Mouse (Mus musculus) lung, postnatal 14 days (tissue): ENCODE results near the gene Copz1.
A peak's percentile ranks its signal among the peaks of the same experiment; 100 is the strongest.
"Not testable (repeated sequence)": the region's sequence is repeated elsewhere in the genome, so short reads cannot be mapped to it uniquely, and the experiment has no call there.

ENCODE experiments used
- DNase-seq: peaks from one replicate; pipeline ENCODE4 v3.0.0; 2021

Gene Copz1

DNA sequence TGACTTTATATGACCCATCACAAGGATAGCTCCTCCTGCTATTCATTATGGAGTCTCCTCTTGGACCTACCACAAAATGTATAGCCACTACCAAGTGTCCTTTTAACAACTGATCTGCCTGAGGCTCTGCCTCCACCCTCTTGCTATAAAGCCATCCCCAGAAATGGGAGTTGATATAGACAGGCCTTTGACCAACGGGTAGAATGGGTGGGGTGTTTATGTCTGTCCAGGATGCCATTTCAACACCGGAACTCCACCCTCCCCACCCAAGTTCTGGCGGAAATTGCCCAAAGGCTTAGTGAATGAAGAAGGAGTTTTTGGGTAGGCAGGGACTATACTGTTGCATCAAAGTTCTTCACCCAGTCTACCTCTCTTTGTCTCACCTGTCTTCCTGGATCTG, 19.9 kb upstream of the Copz1 start:
- DNase-seq: peak; percentile 20

DNA sequence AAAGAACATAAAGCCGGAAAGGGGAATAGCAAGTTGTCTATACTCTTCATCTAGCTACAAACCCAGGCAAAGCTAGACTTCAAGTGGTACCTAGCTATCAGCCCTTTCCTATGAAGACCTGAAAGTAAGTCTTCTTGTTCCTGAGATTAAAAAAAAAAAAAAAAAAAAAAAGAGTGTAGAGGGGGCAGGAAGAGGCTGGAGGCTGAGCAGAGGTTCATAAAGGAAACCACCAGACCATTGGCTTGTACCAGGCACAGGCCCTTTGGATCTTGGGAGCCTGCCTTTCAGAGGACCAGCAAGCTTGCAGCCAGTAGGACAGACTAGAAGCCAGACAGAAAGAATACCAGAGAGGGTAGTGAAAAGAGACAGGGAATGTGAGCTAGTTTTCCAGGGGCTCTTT, 19.2 kb upstream of the Copz1 start:
- DNase-seq: no peak

DNA sequence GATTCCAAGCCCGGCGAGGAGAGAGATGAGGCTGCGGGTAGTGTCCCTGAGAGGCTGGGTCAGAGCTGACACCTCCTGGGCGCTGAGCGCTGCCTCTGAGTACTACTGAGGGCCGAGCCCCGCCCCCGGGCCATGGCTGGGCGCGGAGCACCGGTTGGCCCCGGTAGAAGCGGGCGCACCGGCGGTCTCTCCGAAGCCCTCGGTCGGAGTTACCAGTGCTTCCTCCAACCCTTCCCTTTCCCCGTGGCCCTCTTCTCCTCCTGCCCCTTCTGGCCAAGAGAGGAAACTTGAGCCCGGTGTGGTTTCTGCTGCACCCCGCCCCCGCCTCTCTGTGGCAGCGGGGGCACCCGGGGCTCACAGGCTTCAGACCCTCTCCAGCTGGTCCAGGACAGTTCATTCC, 17.3 kb upstream of the Copz1 start:
- DNase-seq: peak; percentile 42

DNA sequence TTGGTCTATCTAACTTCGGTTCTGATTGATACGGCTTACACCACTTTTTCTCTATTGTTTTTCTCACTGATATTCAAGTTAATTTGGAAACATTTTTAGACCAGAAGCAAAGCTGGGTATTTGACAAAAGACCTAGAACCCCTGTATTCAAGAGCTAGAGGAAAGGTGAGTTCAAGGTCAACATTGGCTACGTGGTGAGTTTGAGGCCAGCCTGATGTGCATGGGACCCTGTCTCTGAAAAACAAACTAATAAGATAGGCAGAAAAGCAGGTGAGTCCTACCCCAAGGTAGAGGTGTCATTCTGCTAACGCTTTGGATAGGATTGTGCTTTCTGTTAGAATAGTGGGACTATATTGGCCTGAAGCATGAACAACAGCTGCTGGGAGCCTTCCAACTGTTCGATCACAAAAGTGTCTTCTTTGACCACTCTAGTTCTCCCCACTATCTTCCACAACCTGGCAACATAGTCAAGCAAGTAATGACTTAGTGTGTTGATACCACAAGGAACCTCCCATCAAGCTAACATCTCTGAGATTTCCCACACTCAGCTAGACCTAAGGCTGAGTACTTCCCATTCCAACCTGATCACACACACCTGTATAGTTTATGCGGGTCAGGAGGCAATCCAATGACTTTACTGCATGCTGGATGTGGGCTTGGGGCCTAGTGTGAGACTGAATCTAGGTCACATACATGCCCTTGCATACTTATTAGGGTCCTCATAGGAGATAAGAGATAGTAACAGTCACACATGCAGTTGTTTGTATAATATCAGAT, 16.1 kb upstream of the Copz1 start:
- DNase-seq: no peak

DNA sequence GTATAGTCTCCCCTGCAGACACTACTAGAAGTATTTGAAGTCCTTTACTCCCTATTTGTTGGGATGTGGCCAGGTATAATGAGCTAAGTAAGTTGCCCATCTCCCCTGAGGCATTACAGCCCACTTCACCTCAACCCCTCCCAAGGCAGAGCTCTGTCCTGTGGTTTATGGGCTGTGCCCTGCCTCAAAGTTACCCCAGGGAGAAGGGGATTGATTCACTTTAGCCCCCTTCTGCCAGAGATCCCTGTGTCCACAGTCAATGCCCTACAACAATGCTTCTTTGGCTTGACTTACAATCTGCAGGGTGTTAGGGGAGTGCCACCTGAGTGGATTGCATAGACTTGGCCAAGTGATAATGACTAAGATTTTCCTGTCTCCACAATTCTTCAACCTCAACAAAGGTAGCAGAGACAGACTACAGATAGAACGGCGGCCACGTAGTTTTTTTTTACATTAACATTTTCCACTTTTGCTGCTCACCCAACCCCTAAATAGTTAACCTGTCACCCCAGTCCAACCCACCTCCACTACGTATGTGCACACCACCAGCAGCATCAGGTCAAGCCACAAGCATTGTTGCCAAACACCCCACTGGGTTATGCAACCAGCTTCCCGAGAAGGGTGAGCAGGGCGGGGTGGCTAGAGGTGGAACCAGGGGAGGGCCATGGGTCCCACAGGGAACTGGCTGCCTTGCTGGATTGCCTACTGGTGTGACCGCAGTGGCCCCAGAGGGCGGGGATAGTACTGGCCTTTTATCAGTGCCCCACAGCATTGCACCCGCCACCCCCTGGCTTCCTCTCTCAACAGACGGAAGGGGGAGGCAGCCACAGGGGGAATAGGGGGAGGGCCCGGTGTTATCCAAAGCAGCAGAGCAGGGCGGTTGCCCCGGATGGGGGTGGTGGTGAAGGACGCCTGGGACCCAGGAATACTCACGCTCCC, 14.5 kb upstream of the Copz1 start, which contains the start of gene Nfe2:
TSS of gene Nfe2 (minus strand) at position 614 of the 939 bp plus-strand sequence.
- DNase-seq: peak; percentile 85

DNA sequence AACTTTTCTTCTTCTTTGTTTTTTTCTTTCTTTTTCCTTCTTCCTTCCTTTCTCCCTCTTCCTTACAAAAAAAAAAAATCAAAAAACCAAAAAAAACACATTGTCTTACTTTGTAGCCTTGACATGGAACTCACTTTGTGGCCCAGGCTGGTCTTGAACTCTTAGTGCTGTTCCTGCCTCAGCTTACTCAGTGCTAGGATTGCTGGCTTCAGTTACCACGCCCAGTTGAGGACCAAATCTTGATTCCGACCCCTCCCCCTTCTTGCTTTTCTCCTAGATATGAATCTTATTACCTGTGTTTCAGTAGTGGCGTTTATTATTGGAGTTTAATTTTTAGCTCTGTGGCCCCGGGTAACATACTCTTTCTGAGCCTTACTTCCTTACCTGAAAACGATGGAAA, 13.4 kb upstream of the Copz1 start:
- no peak for DNase-seq

DNA sequence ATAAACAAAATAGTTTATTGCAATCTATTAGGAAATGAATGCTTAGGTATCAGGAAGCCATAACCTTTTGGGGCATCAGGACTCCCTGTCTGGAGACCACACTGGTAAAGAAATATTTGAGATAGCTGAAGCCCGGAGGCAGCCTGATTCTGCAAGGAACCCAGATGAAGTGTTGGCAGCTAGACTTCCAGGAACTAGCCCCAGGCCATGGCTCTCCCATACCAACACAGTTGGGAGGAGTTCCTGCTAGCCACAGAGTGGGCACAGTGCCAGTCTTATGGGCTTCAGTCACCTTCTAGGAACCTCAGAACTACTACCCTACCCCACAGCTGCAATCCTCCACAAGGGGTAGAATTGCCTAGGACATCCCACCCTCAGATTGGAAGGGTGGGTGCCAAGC, 12.5 kb upstream of the Copz1 start:
- DNase-seq: peak; percentile 32

DNA sequence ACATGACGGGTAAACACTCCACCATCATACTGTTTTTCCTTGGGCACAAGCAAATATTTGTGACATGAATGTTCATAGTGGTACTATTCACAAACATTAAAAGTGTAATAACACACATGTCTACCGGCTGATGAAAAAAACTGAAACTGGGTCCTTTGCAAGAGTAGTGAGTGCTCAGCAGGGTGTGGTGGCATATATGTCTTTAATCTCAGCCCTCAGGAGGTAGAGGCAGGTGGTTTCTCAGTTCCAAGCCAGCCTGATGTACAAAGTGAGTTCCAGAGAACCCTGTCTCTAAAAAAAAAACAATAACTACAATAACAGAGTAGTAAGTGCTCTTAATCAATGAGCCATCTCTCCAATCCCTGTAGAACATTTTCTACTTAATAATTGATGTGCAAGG, 7.7 kb upstream of the Copz1 start:
- DNase-seq: no peak

DNA sequence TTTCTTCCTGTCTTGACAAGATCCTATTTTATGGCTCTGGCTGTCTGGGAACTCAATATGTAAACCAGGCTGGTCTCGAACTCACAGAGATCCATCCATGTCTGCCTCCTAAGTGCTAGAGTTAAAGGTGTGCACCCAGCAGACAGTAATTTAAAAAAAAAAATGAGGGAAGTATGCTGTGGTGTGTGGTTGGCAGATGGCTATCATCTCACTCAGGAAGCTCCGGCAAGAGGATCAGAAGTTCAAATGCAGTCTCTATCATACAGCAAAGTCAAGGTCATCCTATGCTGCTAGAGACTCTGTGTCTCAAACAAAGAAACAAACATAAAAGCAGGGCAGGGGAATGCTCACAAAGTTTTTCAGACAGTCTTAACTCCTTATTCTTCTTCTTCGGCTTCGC, 3.6 kb upstream of the Copz1 start:
- DNase-seq: no peak

- DNase-seq: not testable (repeated sequence)
Measured at GRCm38 (mm10) chr15:103275943-103276342, 3.4 kb downstream of the Copz1 start.

- DNase-seq: no peak
Measured at GRCm38 (mm10) chr15:103277949-103278348, 5.4 kb downstream of the Copz1 start.

GRCm38 (mm10) chr15:103279750-103280149, 7.2 kb downstream of the Copz1 start:
- peak; percentile 53 for DNase-seq

GRCm38 (mm10) chr15:103280817-103281464, 8.4 kb downstream of the Copz1 start:
- DNase-seq: peak; percentile 58

- DNase-seq: no peak
Measured at GRCm38 (mm10) chr15:103281465-103282205, 9.1 kb downstream of the Copz1 start.

- DNase-seq: peak; percentile 72
Measured at GRCm38 (mm10) chr15:103284066-103284465, 11.6 kb downstream of the Copz1 start.

DNA sequence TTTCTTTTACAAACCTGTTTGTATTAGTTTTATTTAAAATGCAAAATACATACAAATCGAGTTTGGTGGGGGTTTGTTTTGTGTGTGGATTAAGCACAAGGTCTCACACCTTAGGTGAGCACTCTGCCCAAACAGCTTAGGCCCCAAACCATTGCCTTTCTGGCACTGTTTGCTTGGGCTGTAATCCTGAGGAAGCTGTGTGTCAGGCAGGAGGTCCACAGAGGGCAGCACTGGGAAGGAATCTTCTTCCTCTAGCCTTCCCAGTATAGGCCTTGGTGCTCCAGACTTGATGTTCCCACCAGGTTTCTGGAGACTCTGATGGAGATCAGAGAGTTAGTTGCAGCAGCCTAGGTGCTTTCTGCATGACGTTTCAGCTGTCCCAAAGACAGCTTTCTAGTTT, 12.1 kb downstream of the Copz1 start:
- DNase-seq: no peak

GRCm38 (mm10) chr15:103285778-103286417, 13.4 kb downstream of the Copz1 start:
- DNase-seq: peak; percentile 63

GRCm38 (mm10) chr15:103289600-103289999, 17.1 kb downstream of the Copz1 start:
- DNase-seq: no peak

- no peak for DNase-seq
Measured at GRCm38 (mm10) chr15:103290417-103290816, 17.9 kb downstream of the Copz1 start.

DNA sequence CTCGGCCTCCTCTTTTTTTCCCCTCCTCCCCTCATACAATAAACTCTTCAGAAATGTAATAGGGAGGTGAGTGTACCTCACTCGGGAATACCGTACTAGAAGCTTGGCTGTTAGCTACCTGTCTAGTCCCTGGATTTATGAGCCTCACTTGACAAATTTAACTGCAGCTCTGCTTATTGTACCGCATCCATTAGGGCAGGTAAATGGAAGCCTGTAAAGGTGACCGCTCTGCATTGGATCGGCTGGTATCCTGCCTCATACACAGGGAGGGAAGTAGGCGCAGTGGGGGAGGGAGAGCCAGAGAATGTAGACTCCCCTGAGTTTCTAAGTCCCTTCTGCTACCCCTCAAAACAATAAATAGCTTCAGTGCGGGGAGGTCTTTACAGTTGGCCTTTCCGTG, 18.3 kb downstream of the Copz1 start:
- no peak for DNase-seq

GRCm38 (mm10) chr15:103292673-103293345, 20.3 kb downstream of the Copz1 start:
- DNase-seq: no peak
